7 mouse cellular contexts compared by ENCODE assay signal in genomic region chr1:167269350-167269811, GRCm38 (mm10). TPM values are rescaled to one million over a fixed set of nuclear protein-coding genes. Genes with fewer than 3 reads are reported as not detected.
DNase-seq lines count a peak whose midpoint lies in the region; ATAC-seq and TF ChIP-seq lines count a peak whose summit lies in the region.

No protein-coding gene starts in this region.

- TF ChIP-seq EP300 in CH12.LX (IDR thresholded peaks at IDR 0.05; ENCODE audit: low read length), result 0 out of 2 replicates have a peak, but pooled peaks have one; percentile 22
- no peak for TF ChIP-seq EP300 in lung, postnatal 0 days (IDR thresholded peaks at IDR 0.05)

- H3K4me1 ChIP-seq in CH12.LX (ENCODE audit: control insufficient read depth in 1 of 2, insufficient read depth in 2 of 2), result peaks cover 44 to 82% of the 10 kb centered on the region in 2 experiments
- peaks cover 61% of the 10 kb centered on the region for H3K4me1 ChIP-seq in heart, embryonic 16.5 days (ENCODE audit: control insufficient read depth, insufficient read depth, low read length)
- peaks cover 46% of the 10 kb centered on the region; the same call in 1 of the 2 replicates for H3K4me1 ChIP-seq in lung, postnatal 0 days (ENCODE audit: insufficient read depth, low read depth, low read length)

- no peak for TF ChIP-seq CTCF in CH12.LX (conservative IDR thresholded peaks at IDR 0.05 in 1 of 2, IDR thresholded peaks at IDR 0.05 in 1 of 2; ENCODE audit: low read depth in 2 of 2, low read length in 2 of 2)
- TF ChIP-seq CTCF in lung, postnatal 0 days (IDR thresholded peaks at IDR 0.05), result no peak

- TF ChIP-seq RAD21 in CH12.LX (IDR thresholded peaks at IDR 0.05; ENCODE audit: low read depth, low read length), result no peak

- intact Hi-C loops in left cerebral cortex, postnatal 10 days (cut with DNase I), result no loop called here

- peak; percentile 33 for ATAC-seq in heart, embryonic 16.5 days (replicated peaks; ENCODE audit: extremely low read depth, insufficient read depth, low FRiP score)
- ATAC-seq in lung, postnatal 0 days, result peak; percentile 75

- TF ChIP-seq POLR2A in CH12.LX (IDR thresholded peaks at IDR 0.05; ENCODE audit: low read depth, low read length), result peak; percentile 50

- peak; percentile 49 for DNase-seq in 416B (ENCODE audit: low read depth)
- DNase-seq in CH12.LX (ENCODE audit: extremely low read depth), result peak; percentile 58
- peak; percentile 85 for DNase-seq in lung, postnatal 0 days (ENCODE audit: low spot score)
- DNase-seq in right cerebral cortex, adult 2 months (ENCODE audit: low spot score in 2 of 2), result no peak
- DNase-seq in left cerebral cortex, postnatal 10 days (ENCODE audit: extremely low spot score in 1 of 2, low spot score in 2 of 2), result no peak
- DNase-seq in embryo, embryonic 11 days, result no peak

- dilution Hi-C loops in CH12.LX (cut with MboI; ENCODE audit: extremely low pct_ligation_motif_present, extremely low pct_unique_long_range_greater_than_20kb, low sequenced_read_pairs), result no loop called here

- H3K27me3 ChIP-seq in CH12.LX (replicated peaks), result no peaks in the 10 kb centered on the region
- H3K27me3 ChIP-seq in heart, embryonic 16.5 days (ENCODE audit: control insufficient read depth, insufficient read depth, low read length), result no peaks in the 10 kb centered on the region
- no peaks in the 10 kb centered on the region for H3K27me3 ChIP-seq in lung, postnatal 0 days (replicated peaks; ENCODE audit: insufficient read depth, low read length)

- H3K9me3 ChIP-seq in CH12.LX (replicated peaks; ENCODE audit: low read length), result no peaks in the 10 kb centered on the region
- no peaks in the 10 kb centered on the region for H3K9me3 ChIP-seq in heart, embryonic 16.5 days (replicated peaks; ENCODE audit: control insufficient read depth, low read length)
- no peaks in the 10 kb centered on the region for H3K9me3 ChIP-seq in lung, postnatal 0 days (ENCODE audit: low read length)

- peak overlapping the region in 2 of 3 experiments; percentile 2 to 12 for H3K4me3 ChIP-seq in CH12.LX (replicated peaks in 1 of 3; ENCODE audit: low read depth in 2 of 3, low read length in 2 of 3, poor library complexity in 1 of 3)
- peak overlapping the region; percentile 37 for H3K4me3 ChIP-seq in heart, embryonic 16.5 days (ENCODE audit: low read length)
- no peak overlapping the region for H3K4me3 ChIP-seq in lung, postnatal 0 days (ENCODE audit: low read depth, low read length)

- peaks cover 11 to 67% of the 10 kb centered on the region in 2 experiments for H3K36me3 ChIP-seq in CH12.LX (replicated peaks in 1 of 2; ENCODE audit: control insufficient read depth in 1 of 2, insufficient read depth in 1 of 2, low read length in 1 of 2)
- H3K36me3 ChIP-seq in heart, embryonic 16.5 days (ENCODE audit: control insufficient read depth, insufficient read depth), result no peaks in the 10 kb centered on the region
- no peaks in the 10 kb centered on the region for H3K36me3 ChIP-seq in lung, postnatal 0 days (ENCODE audit: insufficient read depth, low read length)

- H3K79me2 ChIP-seq in CH12.LX (replicated peaks; ENCODE audit: control insufficient read depth, extremely low read depth, insufficient read depth, poor library complexity, severe bottlenecking), result peaks cover 96% of the 10 kb centered on the region

- peak overlapping the region; percentile 91 for H3K27ac ChIP-seq in CH12.LX (ENCODE audit: insufficient read depth, low read depth)
- peak overlapping the region; percentile 97 for H3K27ac ChIP-seq in heart, embryonic 16.5 days (ENCODE audit: low read length)
- peak overlapping the region; percentile 78 for H3K27ac ChIP-seq in lung, postnatal 0 days (ENCODE audit: low read length)

- in situ Hi-C loops in CH12.LX (cut with MboI; ENCODE audit: low pct_ligation_motif_present, low pct_unique_long_range_greater_than_20kb, low sequenced_read_pairs), result no loop called here

- H3K4me2 ChIP-seq in CH12.LX (ENCODE audit: insufficient read depth, low read depth, poor library complexity, severe bottlenecking), result peak overlapping the region; percentile 83
- peak overlapping the region; percentile 54 for H3K4me2 ChIP-seq in heart, embryonic 16.5 days (ENCODE audit: low read depth, low read length)
- peak overlapping the region; percentile 57 for H3K4me2 ChIP-seq in lung, postnatal 0 days (replicated peaks; ENCODE audit: low read depth, low read length)

- WGBS in heart, embryonic 16.5 days, result 15% methylated on average over 14 of the region's 14 CpGs
- WGBS in lung, postnatal 0 days, result 17% methylated on average over 14 of the region's 14 CpGs

- H3K9ac ChIP-seq in CH12.LX (ENCODE audit: insufficient read depth, low read depth), result peak overlapping the region; percentile 60
- H3K9ac ChIP-seq in heart, embryonic 16.5 days (ENCODE audit: low read length), result peak overlapping the region; percentile 39
- H3K9ac ChIP-seq in lung, postnatal 0 days (replicated peaks; ENCODE audit: low read depth), result no peak overlapping the region

TF ChIP-seq in CH12.LX, 34 proteins besides CTCF, POLR2A, EP300 and RAD21:
- TF ChIP-seq ZMIZ1 (IDR thresholded peaks at IDR 0.05; ENCODE audit: low read depth, low read length), result no peak; the same call in 1 of the 2 replicates
- no peak for TF ChIP-seq ZKSCAN1 (IDR thresholded peaks at IDR 0.05; ENCODE audit: borderline replicate concordance, low read depth, low read length)
- TF ChIP-seq MXI1 (IDR thresholded peaks at IDR 0.05; ENCODE audit: low read depth, low read length), result 0 out of 2 replicates have a peak, but pooled peaks have one; percentile 29
- TF ChIP-seq SMC3 (IDR thresholded peaks at IDR 0.05; ENCODE audit: low read depth, low read length), result no peak
- TF ChIP-seq MYC (IDR thresholded peaks at IDR 0.05; ENCODE audit: low read depth, low read length), result no peak
- TF ChIP-seq UBTF (IDR thresholded peaks at IDR 0.05; ENCODE audit: low read depth, low read length), result no peak
- TF ChIP-seq ETS1 (conservative IDR thresholded peaks at IDR 0.05; ENCODE audit: low read depth, low read length), result 0 out of 2 replicates have a peak, but pooled peaks have one; percentile 17
- no peak for TF ChIP-seq MAFK (IDR thresholded peaks at IDR 0.05; ENCODE audit: insufficient replicate concordance, low read length)
- 0 out of 2 replicates have a peak, but pooled peaks have one; percentile 25 for TF ChIP-seq NELFE (IDR thresholded peaks at IDR 0.05; ENCODE audit: low read depth, low read length)
- TF ChIP-seq POLR2AphosphoS2 (IDR thresholded peaks at IDR 0.05; ENCODE audit: low read depth, low read length), result no peak
- no peak for TF ChIP-seq CHD1 (IDR thresholded peaks at IDR 0.05; ENCODE audit: low read depth, low read length)
- no peak for TF ChIP-seq MAX (IDR thresholded peaks at IDR 0.05; ENCODE audit: low read length)
- TF ChIP-seq HCFC1 (IDR thresholded peaks at IDR 0.05; ENCODE audit: low read depth, low read length), result no peak
- TF ChIP-seq MEF2A (IDR thresholded peaks at IDR 0.05; ENCODE audit: borderline replicate concordance, low read depth, low read length), result no peak
- 0 out of 2 replicates have a peak, but pooled peaks have one; percentile 21 for TF ChIP-seq TCF12 (IDR thresholded peaks at IDR 0.05; ENCODE audit: low read depth, low read length)
- TF ChIP-seq KAT2A (IDR thresholded peaks at IDR 0.05; ENCODE audit: insufficient replicate concordance, low read length), result no peak
- peak; percentile 42 for TF ChIP-seq ELF1 (IDR thresholded peaks at IDR 0.05; ENCODE audit: low read depth, low read length)
- no peak for TF ChIP-seq E2F4 (IDR thresholded peaks at IDR 0.05; ENCODE audit: insufficient replicate concordance, low read depth, low read length)
- no peak for TF ChIP-seq JUND (conservative IDR thresholded peaks at IDR 0.05; ENCODE audit: low read depth, low read length)
- TF ChIP-seq GABPA (IDR thresholded peaks at IDR 0.05; ENCODE audit: insufficient replicate concordance, low read depth, low read length), result no peak
- no peak for TF ChIP-seq USF1 (IDR thresholded peaks at IDR 0.05; ENCODE audit: low read depth, low read length)
- TF ChIP-seq RCOR1 (conservative IDR thresholded peaks at IDR 0.05; ENCODE audit: low read depth, low read length), result no peak
- TF ChIP-seq NRF1 (IDR thresholded peaks at IDR 0.05; ENCODE audit: low read depth, low read length), result no peak
- no peak for TF ChIP-seq USF2 (conservative IDR thresholded peaks at IDR 0.05; ENCODE audit: low read depth, low read length)
- 0 out of 2 replicates have a peak, but pooled peaks have one; percentile 42 for TF ChIP-seq BHLHE40 (IDR thresholded peaks at IDR 0.05; ENCODE audit: low read depth, low read length)
- TF ChIP-seq JUN (IDR thresholded peaks at IDR 0.05; ENCODE audit: insufficient read depth, low read depth, low read length), result no peak
- no peak for TF ChIP-seq IRF4 (IDR thresholded peaks at IDR 0.05; ENCODE audit: low read depth, low read length)
- TF ChIP-seq CHD2 (IDR thresholded peaks at IDR 0.05; ENCODE audit: low read length), result no peak
- no peak for TF ChIP-seq MAZ (IDR thresholded peaks at IDR 0.05; ENCODE audit: low read depth, low read length)
- 0 out of 2 replicates have a peak, but pooled peaks have one; percentile 44 for TF ChIP-seq TBP (conservative IDR thresholded peaks at IDR 0.05; ENCODE audit: low read depth, low read length)
- TF ChIP-seq ZC3H11A (IDR thresholded peaks at IDR 0.05; ENCODE audit: low read depth, low read length), result no peak
- TF ChIP-seq ZNF384 (IDR thresholded peaks at IDR 0.05; ENCODE audit: low read depth, low read length), result no peak
- peak; percentile 71 for TF ChIP-seq SIN3A (IDR thresholded peaks at IDR 0.05; ENCODE audit: low read length)

RNA-seq across cellular contexts. Expression of gene Uck2, which starts 15.7 kb away (rescaled TPM):
- total RNA-seq in CH12.LX (2012; rRNA removed), result 235 and 254 TPM in 2 replicates
- total RNA-seq in CH12.LX (2014; rRNA removed), result 312 and 363 TPM in 2 replicates
- polyA plus RNA-seq in CH12.LX (2012; ENCODE audit: insufficient read length, low read depth), result 323 and 392 TPM in 2 replicates
- polyA plus RNA-seq in heart, embryonic 16.5 days (2015; fragmentation: Nextera tagmentation; extraction: Ambion mirVana), result 51.4 and 68.8 TPM in 2 replicates
- 21.6 and 22.9 TPM in 2 replicates for polyA plus RNA-seq in lung, postnatal 0 days (2015; fragmentation: Nextera tagmentation; extraction: Ambion mirVana)
- total RNA-seq in left cerebral cortex, postnatal 10 days (2021), result 10 to 100 TPM; 76.6 to 78.0 TPM

RNA-seq across cellular contexts. Expression of gene Tmco1, which starts 38.8 kb away (rescaled TPM):
- total RNA-seq in CH12.LX (2012; rRNA removed) (80.6 and 87.0 TPM in 2 replicates), CH12.LX (2014; rRNA removed) (153 and 168 TPM in 2 replicates)
- 92.8 and 127 TPM in 2 replicates for polyA plus RNA-seq in CH12.LX (2012; ENCODE audit: insufficient read length, low read depth)
- 85.3 and 99.1 TPM in 2 replicates for polyA plus RNA-seq in heart, embryonic 16.5 days (2015; fragmentation: Nextera tagmentation; extraction: Ambion mirVana)
- polyA plus RNA-seq in lung, postnatal 0 days (2015; fragmentation: Nextera tagmentation; extraction: Ambion mirVana), result 94.7 and 99.7 TPM in 2 replicates
- 10 to 100 TPM; 40.3 to 42.0 TPM for total RNA-seq in left cerebral cortex, postnatal 10 days (2021)

Comparison
In these comparisons a context has a peak if more than half of its experiments do, and no peak if none do; other contexts are left out.
1. DNase-seq: peak in 416B (single experiment), CH12.LX (single experiment) and lung, postnatal 0 days (single experiment); none in right cerebral cortex, adult 2 months (0 of 2), left cerebral cortex, postnatal 10 days (0 of 2) and embryo, embryonic 11 days (single experiment).
2. Peak in every context shown above with its lines, with median percentiles within 50 percentile points of each other: H3K27ac ChIP-seq and H3K4me2 ChIP-seq.